ENCODE assay signal across 9 mouse cellular contexts in genomic region chr15:31315630-31316231, GRCm38 (mm10). TPM values are rescaled to one million over a fixed set of nuclear protein-coding genes. Genes with fewer than 3 reads are reported as not detected.
DNase-seq lines count a peak whose midpoint lies in the region; ATAC-seq and TF ChIP-seq lines count a peak whose summit lies in the region.
"Had no signal": no experiment of that assay in that cellular context is flagged by ENCODE, and none has a peak within 500 bp of the region (broad histone marks: within the 10 kb centered on the region; RNA-seq: fewer than 3 reads in every experiment).

No protein-coding gene starts in this region.

- H3K9ac ChIP-seq in hindbrain, embryonic 15.5 days = no peak overlapping the region

- H3K36me3 ChIP-seq in hindbrain, embryonic 15.5 days = no peaks in the 10 kb centered on the region
- peaks cover 57% of the 10 kb centered on the region for H3K36me3 ChIP-seq in megakaryocyte, embryonic 14.5 days (replicated peaks; ENCODE audit: low read length)

- WGBS in hindbrain, embryonic 15.5 days = 4% methylated on average over 5 of the region's 5 CpGs

- DNase-seq in Patski (ENCODE audit: low read depth, low spot score) = no peak
- peak; percentile 91 to 93 for DNase-seq in cerebellum, postnatal 14 days
- DNase-seq in gastrocnemius, adult 18-20 months (ENCODE audit: low spot score) = peak; percentile 83
- DNase-seq in layer of hippocampus, postnatal 36 days = peak; percentile 70 to 79
- DNase-seq in right cerebral cortex, postnatal 10 days (ENCODE audit: low spot score in 2 of 2) = peak; percentile 85 to 92
- peak; percentile 58 to 82 for DNase-seq in urinary bladder, postnatal 4 days (ENCODE audit: low spot score in 2 of 2)

- no peak overlapping the region for H3K4me2 ChIP-seq in hindbrain, embryonic 15.5 days

- CTCF ChIA-PET in Patski (lab: Charles Lee) = interaction anchor here (0.7 to 3.5 kb wide), 8 partner anchors 16 to 158 kb away, joined by 3 to 22 read pairs (median 3); no protein-coding TSS in a partner anchor

- H3K4me1 ChIP-seq in hindbrain, embryonic 15.5 days (replicated peaks) = peaks cover 19% of the 10 kb centered on the region
- peaks cover 19% of the 10 kb centered on the region for H3K4me1 ChIP-seq in megakaryocyte, embryonic 14.5 days

- no peak overlapping the region for H3K4me3 ChIP-seq in hindbrain, embryonic 15.5 days
- peak overlapping the region; percentile 76 for H3K4me3 ChIP-seq in megakaryocyte, embryonic 14.5 days (replicated peaks)
- H3K4me3 ChIP-seq: myocyte had no signal

- POLR2A ChIA-PET in Patski (lab: Charles Lee) = interaction anchor here (1.3 kb wide), 1 partner anchor 92 kb away, joined by 5 read pairs; no protein-coding TSS in a partner anchor

- ATAC-seq in Patski = peak; percentile 75
- peak; percentile 86 for ATAC-seq in hindbrain, embryonic 15.5 days (ENCODE audit: low FRiP score, low read depth)

- no peak overlapping the region for H3K27ac ChIP-seq in hindbrain, embryonic 15.5 days (replicated peaks)

- in situ Hi-C loops in Patski (cut with MboI; ENCODE audit: low pct_unique_long_range_greater_than_20kb) = loop anchor here (5.0 kb wide), 1 partner anchor 132 kb away; no protein-coding TSS in a partner anchor

- TF ChIP-seq CTCF in Patski (IDR thresholded peaks at IDR 0.05) = peak; percentile 87

- no peaks in the 10 kb centered on the region for H3K27me3 ChIP-seq in Patski
- H3K27me3 ChIP-seq in hindbrain, embryonic 15.5 days = no peaks in the 10 kb centered on the region
- peaks cover 3% of the 10 kb centered on the region for H3K27me3 ChIP-seq in megakaryocyte, embryonic 14.5 days (replicated peaks)

- H3K9me3 ChIP-seq in hindbrain, embryonic 15.5 days = no peaks in the 10 kb centered on the region
- peaks cover 14% of the 10 kb centered on the region for H3K9me3 ChIP-seq in megakaryocyte, embryonic 14.5 days

RNA-seq across cellular contexts. Expression of gene Ankrd33b, which starts 51.8 kb away (rescaled TPM):
- polyA plus RNA-seq in Patski (2021) = 9.3 TPM
- total RNA-seq in gastrocnemius, adult 18-20 months (2021) = 10 to 100 TPM; 16.8 to 19.0 TPM
- 1.0 and 1.5 TPM in 2 replicates for polyA plus RNA-seq in hindbrain, embryonic 15.5 days (2015; fragmentation: Nextera tagmentation; extraction: Ambion mirVana)
- total RNA-seq in layer of hippocampus, postnatal 36 days (2021) = 10 to 100 TPM; 53.2 to 54.2 TPM
- polyA plus RNA-seq in megakaryocyte, embryonic 14.5 days (2012; ENCODE audit: insufficient read depth, low replicate concordance) = 6.1 and 23.0 TPM in 2 replicates
